Mouse (Mus musculus): Measurements from ENCODE around the gene Tcam1. TPM values are rescaled to one million over a fixed set of nuclear protein-coding genes. Genes with fewer than 3 reads are reported as not detected.

Tcam1 gene
- polyA plus RNA-seq, 1 experiment from 2014 or later = 0.25 TPM

DNA sequence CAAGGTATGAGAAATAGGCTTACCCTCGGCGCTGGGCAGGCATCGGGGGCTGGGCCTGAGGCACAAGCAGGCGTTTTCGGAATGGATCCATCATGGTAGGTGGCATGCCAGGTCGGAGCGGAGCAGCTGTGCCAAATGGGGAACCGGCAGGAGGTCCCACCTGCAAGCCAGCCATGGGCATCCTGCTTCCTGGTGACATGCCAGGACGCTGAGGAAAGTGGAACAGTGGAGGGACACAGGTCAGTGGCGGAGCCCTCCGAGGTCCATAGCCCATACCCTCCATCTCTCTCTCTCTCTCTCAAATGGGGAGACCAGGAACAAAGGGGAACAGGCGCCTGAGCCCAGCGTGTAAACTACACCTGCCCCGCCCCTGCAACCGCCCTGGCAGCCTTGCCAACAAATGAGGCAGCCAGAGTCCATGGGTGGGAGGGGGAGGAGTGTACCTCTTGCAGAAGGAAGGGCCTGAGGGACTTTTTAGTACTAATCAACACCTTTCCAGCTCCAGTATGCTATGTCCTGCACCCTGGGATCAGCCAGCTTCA, 9.1 kb upstream of the Tcam1 start:
- Histone ChIP-seq H3K4me3 (no peak overlapping the region; the same call in 1 of the 2 replicates), H3K9me3 (no peaks in the 10 kb centered on the region), H3K36me3 (peaks cover 64% of the 10 kb centered on the region), H3K4me1 (replicated peaks) (peaks cover 49% of the 10 kb centered on the region), H3K27ac (peak overlapping the region; percentile 84), H3K27me3 (ENCODE audit: insufficient read depth, poor library complexity, severe bottlenecking) (no peaks in the 10 kb centered on the region)
- WGBS = 77% methylated on average over 15 of the region's 15 CpGs
- no peak for DNase-seq (ENCODE audit: low spot score)

DNA sequence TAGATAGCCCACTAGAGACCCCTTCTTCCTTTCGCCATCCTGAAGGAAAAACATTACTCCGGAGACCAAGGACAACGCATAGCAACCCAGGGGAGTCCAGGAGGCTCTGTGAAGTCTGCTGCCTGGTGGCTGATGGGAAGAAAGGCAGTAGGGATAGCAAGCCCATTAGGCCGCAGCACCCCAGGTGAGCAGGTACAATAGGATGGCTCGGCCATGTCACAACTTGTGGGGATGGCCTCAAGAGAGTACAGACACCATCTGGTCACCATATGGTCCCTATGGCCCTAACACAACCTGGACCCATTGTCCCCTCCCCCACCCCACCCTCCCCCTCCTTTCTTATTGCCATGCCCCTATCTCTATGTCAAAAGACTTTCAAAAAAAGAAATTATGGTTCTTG, 8.6 kb upstream of the Tcam1 start:
- Histone ChIP-seq H3K27me3 (ENCODE audit: insufficient read depth, poor library complexity, severe bottlenecking) (no peaks in the 10 kb centered on the region), H3K36me3 (peaks cover 59% of the 10 kb centered on the region), H3K4me3 (no peak overlapping the region), H3K27ac (peak overlapping the region; percentile 84), H3K4me1 (replicated peaks) (peaks cover 49% of the 10 kb centered on the region), H3K9me3 (no peaks in the 10 kb centered on the region)
- WGBS = 62% methylated on average over 5 of the region's 5 CpGs
- DNase-seq (ENCODE audit: low spot score) = no peak

- no peaks in the 10 kb centered on the region for H3K27me3 ChIP-seq (ENCODE audit: insufficient read depth, poor library complexity, severe bottlenecking)
- peak; percentile 29 for DNase-seq (ENCODE audit: low spot score)
- H3K4me3 ChIP-seq = peak overlapping the region; percentile 28
- no peaks in the 10 kb centered on the region for H3K9me3 ChIP-seq
- peaks cover 53% of the 10 kb centered on the region for H3K36me3 ChIP-seq
- peaks cover 55% of the 10 kb centered on the region for H3K4me1 ChIP-seq (replicated peaks)
- WGBS = 63% methylated on average over 8 of the region's 8 CpGs
- H3K27ac ChIP-seq = peak overlapping the region; percentile 84
These were observed 8.0 kb upstream of the Tcam1 start for GRCm38 (mm10) chr11:106268326-106269059.

DNA sequence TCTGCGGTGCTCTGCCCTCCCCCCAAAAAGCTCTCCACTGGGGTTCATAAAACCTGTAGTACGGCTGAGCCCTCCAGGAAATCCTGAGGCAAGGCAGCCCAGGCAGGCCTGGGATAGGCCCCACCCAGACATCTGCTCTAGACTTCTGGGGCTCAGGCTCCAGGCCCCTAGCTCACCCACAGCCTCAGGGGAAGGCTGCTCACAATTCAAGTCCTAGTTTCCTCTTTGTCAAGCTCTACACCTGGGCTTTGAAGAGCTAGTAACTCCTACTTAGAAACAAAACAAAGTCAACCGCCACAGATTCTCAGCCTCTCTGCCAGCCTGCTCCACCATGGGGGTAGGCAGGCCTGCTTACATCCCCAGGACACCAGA, 7.4 kb upstream of the Tcam1 start:
- Histone ChIP-seq H3K9me3 (no peaks in the 10 kb centered on the region), H3K27me3 (ENCODE audit: insufficient read depth, poor library complexity, severe bottlenecking) (no peaks in the 10 kb centered on the region), H3K36me3 (peaks cover 47% of the 10 kb centered on the region), H3K27ac (peak overlapping the region; percentile 84), H3K4me3 (peak overlapping the region; percentile 18), H3K4me1 (replicated peaks) (peaks cover 56% of the 10 kb centered on the region)
- peak; percentile 31 for DNase-seq (ENCODE audit: low spot score)
- WGBS = 57% methylated on average over 3 of the region's 3 CpGs

GRCm38 (mm10) chr11:106271131-106271793, 5.2 kb upstream of the Tcam1 start:
- peak overlapping the region; percentile 98 for H3K27ac ChIP-seq
- H3K4me3 ChIP-seq = peak overlapping the region; percentile 92
- DNase-seq (ENCODE audit: low spot score) = peak; percentile 40
- no peaks in the 10 kb centered on the region for H3K27me3 ChIP-seq (ENCODE audit: insufficient read depth, poor library complexity, severe bottlenecking)
- H3K9me3 ChIP-seq = no peaks in the 10 kb centered on the region
- peaks cover 65% of the 10 kb centered on the region for H3K4me1 ChIP-seq (replicated peaks)
- 43% methylated on average over 5 of the region's 5 CpGs for WGBS
- peaks cover 25% of the 10 kb centered on the region for H3K36me3 ChIP-seq

- Histone ChIP-seq H3K4me3 (peak overlapping the region; percentile 92), H3K4me1 (replicated peaks) (peaks cover 69% of the 10 kb centered on the region), H3K27ac (peak overlapping the region; percentile 98), H3K36me3 (peaks cover 17% of the 10 kb centered on the region), H3K9me3 (no peaks in the 10 kb centered on the region), H3K27me3 (ENCODE audit: insufficient read depth, poor library complexity, severe bottlenecking) (no peaks in the 10 kb centered on the region)
- no peak for DNase-seq (ENCODE audit: low spot score)
- WGBS = 2% methylated on average over 41 of the region's 41 CpGs
These were observed 4.5 kb upstream of the Tcam1 start for GRCm38 (mm10) chr11:106271794-106272643.

GRCm38 (mm10) chr11:106272644-106273310, 3.7 kb upstream of the Tcam1 start, which contains the start of gene Smarcd2:
TSS of gene Smarcd2 (minus strand) at chr11:106272972.
- Histone ChIP-seq H3K27me3 (ENCODE audit: insufficient read depth, poor library complexity, severe bottlenecking) (peaks cover 7% of the 10 kb centered on the region; the same call in 1 of the 2 replicates), H3K4me1 (replicated peaks) (peaks cover 61% of the 10 kb centered on the region), H3K4me3 (peak within 1 kb of the TSS; percentile 92), H3K9me3 (no peaks in the 10 kb centered on the region), H3K27ac (peak within 1 kb of the TSS; percentile 98), H3K36me3 (peaks cover 10% of the 10 kb centered on the region; the same call in 1 of the 2 replicates)
- under 1% methylated on average over 72 of the region's 72 CpGs for WGBS
- peak; percentile 100 for DNase-seq (ENCODE audit: low spot score)

GRCm38 (mm10) chr11:106273311-106273684, 3.2 kb upstream of the Tcam1 start:
- Histone ChIP-seq H3K27me3 (ENCODE audit: insufficient read depth, poor library complexity, severe bottlenecking) (peaks cover 12% of the 10 kb centered on the region; the same call in 1 of the 2 replicates), H3K4me3 (peak overlapping the region; percentile 92), H3K27ac (peak overlapping the region; percentile 98), H3K9me3 (no peaks in the 10 kb centered on the region), H3K4me1 (replicated peaks) (peaks cover 56% of the 10 kb centered on the region), H3K36me3 (peaks cover 6% of the 10 kb centered on the region; the same call in 1 of the 2 replicates)
- no peak for DNase-seq (ENCODE audit: low spot score)
- WGBS = 19% methylated on average over 16 of the region's 16 CpGs

- DNase-seq (ENCODE audit: low spot score) = no peak
- H3K27me3 ChIP-seq (ENCODE audit: insufficient read depth, poor library complexity, severe bottlenecking) = peaks cover 12% of the 10 kb centered on the region; the same call in 1 of the 2 replicates
- H3K4me1 ChIP-seq (replicated peaks) = peaks cover 51% of the 10 kb centered on the region
- H3K27ac ChIP-seq = no peak overlapping the region
- no peaks in the 10 kb centered on the region for H3K9me3 ChIP-seq
- 93% methylated on average over 6 of the region's 6 CpGs for WGBS
- H3K4me3 ChIP-seq = peak overlapping the region; percentile 92; the same call in 1 of the 2 replicates
- H3K36me3 ChIP-seq = peaks cover 6% of the 10 kb centered on the region; the same call in 1 of the 2 replicates
These were observed 2.7 kb upstream of the Tcam1 start for GRCm38 (mm10) chr11:106273811-106274210.

GRCm38 (mm10) chr11:106274374-106274773, 2.1 kb upstream of the Tcam1 start:
- H3K4me3 ChIP-seq = no peak overlapping the region
- peaks cover 46% of the 10 kb centered on the region for H3K4me1 ChIP-seq (replicated peaks)
- H3K27ac ChIP-seq = peak overlapping the region; percentile 17
- WGBS = 90% methylated on average over 1 of the region's 1 CpGs
- H3K9me3 ChIP-seq = no peaks in the 10 kb centered on the region
- H3K27me3 ChIP-seq (ENCODE audit: insufficient read depth, poor library complexity, severe bottlenecking) = peaks cover 12% of the 10 kb centered on the region; the same call in 1 of the 2 replicates
- no peak for DNase-seq (ENCODE audit: low spot score)
- H3K36me3 ChIP-seq = peaks cover 6% of the 10 kb centered on the region; the same call in 1 of the 2 replicates

- Histone ChIP-seq H3K4me1 (replicated peaks) (peaks cover 44% of the 10 kb centered on the region), H3K27me3 (ENCODE audit: insufficient read depth, poor library complexity, severe bottlenecking) (peaks cover 12% of the 10 kb centered on the region; the same call in 1 of the 2 replicates), H3K36me3 (peaks cover 6% of the 10 kb centered on the region; the same call in 1 of the 2 replicates), H3K9me3 (no peaks in the 10 kb centered on the region), H3K27ac (peak overlapping the region; percentile 17), H3K4me3 (no peak overlapping the region)
- 89% methylated on average over 7 of the region's 7 CpGs for WGBS
- DNase-seq (ENCODE audit: low spot score) = peak; percentile 21
These were observed 1.5 kb upstream of the Tcam1 start for GRCm38 (mm10) chr11:106274971-106275411.

Data from hindbrain, embryonic 10.5 days (tissue).